Mouse (Mus musculus): ENCODE data around the gene Prkd1.

- TF ChIP-seq POLR2A (IDR thresholded peaks at IDR 0.05; ENCODE audit: low read depth, low read length) = no peak
- no peak for TF ChIP-seq CTCF (conservative IDR thresholded peaks at IDR 0.05; ENCODE audit: insufficient read depth, insufficient read length, low read depth, low read length)
Observed at GRCm38 (mm10) chr12:50540793-50541192, 108.1 kb downstream of the Prkd1 start.

Measured in kidney, adult 2 months (tissue).